Mouse (Mus musculus): ENCODE results near the gene Onecut1.

The Onecut1 gene

DNA sequence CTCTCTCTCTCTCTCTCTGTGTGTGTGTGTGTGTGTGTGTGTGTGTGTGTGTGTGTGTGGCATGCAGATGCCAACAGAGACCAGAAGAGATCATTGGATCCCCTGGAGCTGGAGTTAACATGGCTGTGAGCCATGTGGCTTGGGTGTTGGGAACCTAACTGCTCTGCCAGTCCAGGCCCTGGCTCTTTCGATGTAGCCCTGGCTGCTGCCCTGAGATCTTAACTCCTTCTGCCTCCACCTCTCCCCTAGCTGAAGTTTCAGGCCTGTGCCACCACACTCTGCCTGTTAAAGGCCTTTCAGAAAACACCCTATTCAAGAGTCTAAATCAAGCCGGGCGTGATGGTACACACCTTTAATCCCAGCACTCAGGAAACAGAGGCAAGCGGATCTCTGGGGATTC lies 49.7 kb downstream of the Onecut1 start:
- DNase-seq (ENCODE audit: low read depth, low spot score), result no peak

DNA sequence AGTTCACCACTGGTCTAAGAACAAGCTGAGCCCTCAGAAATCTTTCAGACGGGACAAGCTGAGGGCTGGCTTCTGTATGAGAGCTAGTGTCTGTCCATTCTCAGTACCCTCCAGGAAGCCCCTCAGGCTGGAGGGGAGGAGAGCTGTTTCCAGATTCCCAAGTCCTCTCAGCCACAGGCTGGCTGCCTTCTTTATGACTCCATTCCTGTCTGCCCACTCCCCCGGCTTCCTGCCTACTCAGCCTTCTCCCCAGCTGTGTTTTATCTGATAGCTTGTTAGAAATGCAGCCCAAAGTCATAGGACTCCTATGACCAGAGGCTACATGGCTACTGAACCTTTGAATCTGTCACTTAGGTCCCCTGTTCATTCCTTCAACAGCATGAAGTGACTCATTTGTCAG lies 50.2 kb downstream of the Onecut1 start:
- no peak for DNase-seq (ENCODE audit: low read depth, low spot score)

DNA sequence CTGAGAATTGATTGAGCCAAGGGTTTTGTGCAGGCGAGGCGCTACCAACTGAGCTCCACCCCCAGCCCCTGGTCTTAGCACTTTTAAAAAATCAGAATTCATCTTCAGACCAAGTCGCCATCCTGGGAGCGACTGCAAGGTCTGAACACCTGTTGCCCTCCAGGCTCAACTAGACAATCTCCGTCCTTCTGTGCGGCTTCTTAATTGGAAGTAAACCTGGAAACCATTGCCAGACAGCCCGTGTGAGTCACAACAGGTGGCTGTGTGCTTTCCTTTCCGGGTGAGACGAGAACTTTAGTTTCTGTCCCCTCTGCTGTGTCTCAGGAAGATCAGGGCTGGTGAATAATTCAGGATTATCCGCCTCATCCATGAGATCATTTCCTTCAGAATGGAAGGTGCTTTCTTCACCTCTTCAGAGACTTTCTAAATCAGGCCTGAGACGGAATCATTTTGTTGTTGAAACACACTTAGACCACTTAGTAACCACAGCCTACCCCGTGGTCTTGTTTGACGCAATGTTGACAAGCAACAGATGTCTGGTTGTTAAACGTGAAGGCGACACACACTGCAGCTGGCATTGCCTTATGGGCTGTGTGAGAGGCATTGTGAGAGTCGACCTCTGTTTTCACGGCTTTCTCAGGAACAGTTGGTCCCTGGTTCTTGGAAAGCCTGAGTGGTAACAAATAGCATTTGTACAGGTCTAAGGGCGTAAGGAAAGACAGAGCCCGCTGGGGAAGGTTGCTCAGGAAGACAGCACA lies 51.1 kb downstream of the Onecut1 start:
- no peak for DNase-seq (ENCODE audit: low read depth, low spot score)

DNA sequence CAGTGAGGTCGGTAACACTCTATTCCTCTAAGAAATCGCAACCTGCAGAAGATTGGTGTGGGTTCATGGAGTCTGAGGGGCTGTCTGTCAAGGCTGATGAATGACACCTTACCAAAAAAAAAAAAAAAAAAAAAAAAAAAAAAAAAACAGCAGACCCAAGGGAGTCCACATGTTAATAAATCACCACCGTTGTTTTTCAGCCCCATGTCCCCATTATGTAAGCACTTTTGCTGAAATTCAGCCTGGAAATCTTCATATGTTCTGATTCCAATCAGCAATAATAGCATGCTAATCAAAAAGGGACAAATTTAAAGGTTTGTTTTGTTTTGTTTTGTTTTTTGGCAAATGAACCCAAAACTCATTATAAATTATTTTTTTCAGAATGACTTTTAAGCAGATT lies 53.9 kb downstream of the Onecut1 start:
- DNase-seq (ENCODE audit: low read depth, low spot score), result no peak

DNA sequence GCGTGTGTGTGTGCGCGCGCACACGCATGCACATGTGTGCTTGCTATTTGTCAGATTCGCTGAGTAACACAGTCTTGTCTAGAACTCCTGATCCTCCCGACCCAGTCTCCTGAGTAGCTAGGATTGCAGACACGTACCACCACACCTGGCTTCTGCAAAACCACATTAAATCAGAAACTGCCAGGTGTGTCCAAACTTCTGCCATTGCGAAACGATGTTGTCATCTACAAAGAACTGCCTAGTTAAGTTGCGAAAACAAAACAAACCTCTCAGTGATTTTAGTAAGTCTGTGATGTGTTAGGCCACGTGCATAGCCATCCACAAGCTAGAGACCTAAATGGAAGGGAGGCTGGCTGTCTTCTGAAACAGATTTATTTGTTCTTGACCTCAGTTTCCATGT lies 58.7 kb downstream of the Onecut1 start:
- no peak for DNase-seq (ENCODE audit: low read depth, low spot score)

DNA sequence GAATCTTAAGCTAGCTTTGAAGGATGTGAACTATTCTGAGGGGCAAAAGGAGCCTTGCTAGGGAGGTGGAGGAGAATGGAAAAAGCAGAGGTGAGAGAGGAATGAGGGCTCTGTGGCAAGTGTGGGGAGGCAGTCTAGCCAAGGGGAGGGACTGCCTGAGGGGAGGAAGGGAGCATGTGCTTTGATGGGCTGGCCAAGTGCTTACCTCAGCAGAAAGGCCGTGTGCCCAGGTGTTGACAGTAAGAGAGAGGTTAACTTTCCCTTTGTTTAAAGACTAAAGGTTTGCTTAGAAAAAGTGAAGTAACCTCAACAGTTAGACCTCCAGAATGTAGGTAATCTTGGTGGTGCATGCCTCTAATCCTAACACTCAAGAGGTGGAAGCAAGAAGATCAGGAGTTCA lies 59.7 kb downstream of the Onecut1 start:
- DNase-seq (ENCODE audit: low read depth, low spot score), result no peak

DNA sequence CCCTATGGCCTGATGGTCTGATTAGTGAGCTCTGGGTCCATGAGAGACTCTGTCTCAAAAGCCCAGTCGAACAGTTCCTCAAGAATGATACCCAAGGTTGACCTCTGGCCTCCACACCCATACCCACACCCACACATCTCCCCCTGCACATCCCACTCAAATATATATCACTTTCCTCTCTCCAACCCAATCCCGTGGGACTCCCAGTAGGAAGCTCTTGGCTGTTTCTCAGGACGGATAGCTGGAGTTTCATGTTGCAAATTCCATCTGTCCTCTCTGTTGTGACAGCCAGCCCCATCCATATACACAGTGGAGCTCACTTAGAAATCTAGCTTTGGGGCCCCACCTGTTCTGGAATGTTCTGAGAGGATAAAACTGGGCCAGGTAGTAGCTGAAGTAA lies 61.2 kb downstream of the Onecut1 start:
- no peak for DNase-seq (ENCODE audit: low read depth, low spot score)

DNA sequence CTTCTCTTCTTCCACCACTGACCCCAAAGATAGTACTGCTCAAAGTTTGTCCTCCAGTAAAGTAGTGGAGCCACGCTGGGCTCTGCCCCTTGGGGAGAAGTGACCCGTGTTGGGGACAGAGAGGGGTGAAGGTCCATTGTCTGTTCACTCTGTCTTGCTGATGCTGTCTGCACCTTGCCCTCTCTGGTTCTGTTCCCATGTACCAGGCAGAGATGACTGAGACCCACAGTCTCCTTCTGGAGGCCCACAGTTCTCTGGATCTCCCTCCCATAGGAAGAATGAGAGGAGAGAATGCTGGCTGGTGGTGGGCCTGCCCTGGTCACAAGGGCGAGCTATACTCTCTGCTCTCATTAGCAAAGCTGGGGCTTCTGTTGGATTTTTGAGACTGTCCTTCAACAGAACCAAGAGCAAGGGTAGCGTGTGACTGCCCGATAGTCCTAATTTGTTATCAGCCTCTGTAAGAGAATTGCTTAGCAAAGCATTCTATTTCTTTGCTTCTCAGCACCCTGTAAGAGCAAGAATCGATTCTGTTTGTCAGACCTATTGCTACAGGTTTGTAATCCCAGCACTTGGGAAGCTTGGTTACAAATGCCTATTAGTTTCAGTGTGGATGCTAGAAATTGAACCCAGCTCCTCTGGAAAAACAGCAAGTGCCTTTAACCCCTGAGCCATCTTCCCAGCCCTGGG lies 61.7 kb downstream of the Onecut1 start:
- DNase-seq (ENCODE audit: low read depth, low spot score), result no peak

DNA sequence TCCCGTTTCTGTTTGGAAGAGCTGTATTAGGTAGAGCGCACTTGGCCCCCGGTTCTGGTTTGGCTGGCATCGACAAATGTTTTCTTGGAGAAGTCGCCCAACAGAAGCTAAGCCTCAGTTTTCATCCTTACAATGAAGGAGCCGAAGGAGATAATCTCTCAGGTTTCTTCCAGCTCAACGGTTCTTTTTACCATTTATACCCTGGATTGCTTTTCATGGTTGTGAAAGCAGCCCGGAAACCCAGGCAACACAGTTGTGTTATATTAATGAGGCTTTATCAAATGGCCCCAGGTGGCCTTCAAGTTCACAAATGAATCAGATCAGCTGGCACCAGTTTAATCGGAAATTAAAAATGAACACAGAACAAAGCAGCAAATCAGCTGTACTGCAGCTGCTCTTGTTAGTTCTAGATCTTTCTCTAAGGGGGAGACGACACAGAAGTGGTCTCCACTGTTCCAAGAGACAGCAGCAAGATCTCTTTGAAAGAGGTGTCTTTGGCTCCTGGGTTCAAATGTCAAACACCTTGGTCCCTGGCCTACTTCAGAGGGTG lies 63.6 kb downstream of the Onecut1 start:
- no peak for DNase-seq (ENCODE audit: low read depth, low spot score)

DNA sequence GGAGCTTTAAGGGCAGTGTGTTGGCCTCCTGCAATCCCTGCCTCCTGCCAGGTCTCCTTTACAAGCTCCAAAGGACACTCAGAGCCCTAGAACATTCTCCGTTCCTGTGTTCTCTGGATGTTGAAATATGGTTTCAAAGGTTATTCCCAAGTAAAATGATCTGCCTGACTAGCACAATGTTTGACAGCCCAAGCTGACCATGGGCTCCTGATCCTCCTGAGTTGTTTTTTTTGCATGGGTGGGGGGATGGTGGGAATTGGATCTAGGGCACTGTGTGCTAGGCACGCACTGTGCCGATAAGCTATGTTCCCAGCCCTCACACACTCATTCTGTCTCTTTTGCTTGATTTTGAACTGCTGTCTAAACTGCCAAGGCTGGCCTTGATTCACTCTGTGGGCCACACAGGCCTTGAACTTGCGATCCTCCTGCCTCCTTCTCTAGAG lies 68.3 kb downstream of the Onecut1 start:
- DNase-seq (ENCODE audit: low read depth, low spot score), result no peak

DNA sequence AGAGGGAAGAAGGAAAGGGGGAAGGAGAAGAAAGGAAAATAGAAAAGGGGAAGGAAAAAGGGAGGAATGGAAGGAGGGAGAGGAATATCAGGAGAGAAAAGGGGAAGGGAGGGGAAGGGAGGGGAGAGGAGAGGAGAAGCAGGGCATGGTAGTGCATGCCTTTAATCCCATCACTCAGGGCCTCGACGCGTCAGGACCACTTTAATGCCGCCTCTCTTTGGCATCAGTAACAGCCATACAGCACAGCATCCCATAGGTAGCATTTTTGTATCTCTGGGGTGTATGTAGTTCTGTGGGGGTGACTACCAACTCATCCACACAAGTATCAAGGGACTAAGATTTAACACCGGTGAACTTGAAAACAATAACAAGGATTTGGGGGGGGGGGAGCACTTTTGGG lies 68.9 kb downstream of the Onecut1 start:
- no peak for DNase-seq (ENCODE audit: low read depth, low spot score)

DNA sequence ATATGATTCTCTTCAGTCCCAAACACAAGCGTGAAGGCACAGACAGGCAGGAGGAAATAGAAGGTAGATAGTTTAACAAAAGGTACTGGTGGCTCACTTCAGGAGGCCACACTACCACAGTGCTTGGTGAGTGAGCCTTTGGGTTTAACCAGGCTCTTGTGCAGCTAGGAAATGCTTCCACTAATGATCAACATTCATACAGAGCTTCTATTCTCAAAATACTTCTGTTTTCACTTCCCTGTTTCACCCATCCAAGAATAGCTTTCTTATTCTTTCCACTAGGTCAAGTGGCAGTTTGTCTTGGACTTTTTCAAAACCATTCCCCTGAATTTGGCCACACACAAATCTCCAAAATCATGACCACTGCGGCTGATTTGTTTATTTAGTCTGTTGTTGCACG lies 73.6 kb downstream of the Onecut1 start:
- no peak for DNase-seq (ENCODE audit: low read depth, low spot score)

DNA sequence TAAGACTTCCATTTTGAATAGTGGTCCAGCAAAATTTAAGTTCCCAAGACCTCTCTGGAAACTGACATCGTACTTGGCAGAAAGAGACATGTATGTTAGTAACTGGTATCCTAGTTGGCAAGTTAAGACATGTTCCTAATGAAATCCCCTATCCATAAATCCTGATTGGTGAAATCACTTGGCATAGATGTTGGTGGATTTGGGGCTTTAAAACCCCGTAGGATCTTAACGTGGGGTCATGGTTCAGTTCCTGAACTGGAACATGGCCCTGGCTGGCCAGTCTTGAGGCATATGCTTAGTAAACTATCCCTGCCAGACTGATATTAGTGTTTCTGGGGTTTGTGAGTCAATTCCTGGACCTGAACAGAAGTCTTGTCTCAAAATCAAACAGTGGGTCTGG lies 76.0 kb downstream of the Onecut1 start:
- DNase-seq (ENCODE audit: low read depth, low spot score), result no peak

DNA sequence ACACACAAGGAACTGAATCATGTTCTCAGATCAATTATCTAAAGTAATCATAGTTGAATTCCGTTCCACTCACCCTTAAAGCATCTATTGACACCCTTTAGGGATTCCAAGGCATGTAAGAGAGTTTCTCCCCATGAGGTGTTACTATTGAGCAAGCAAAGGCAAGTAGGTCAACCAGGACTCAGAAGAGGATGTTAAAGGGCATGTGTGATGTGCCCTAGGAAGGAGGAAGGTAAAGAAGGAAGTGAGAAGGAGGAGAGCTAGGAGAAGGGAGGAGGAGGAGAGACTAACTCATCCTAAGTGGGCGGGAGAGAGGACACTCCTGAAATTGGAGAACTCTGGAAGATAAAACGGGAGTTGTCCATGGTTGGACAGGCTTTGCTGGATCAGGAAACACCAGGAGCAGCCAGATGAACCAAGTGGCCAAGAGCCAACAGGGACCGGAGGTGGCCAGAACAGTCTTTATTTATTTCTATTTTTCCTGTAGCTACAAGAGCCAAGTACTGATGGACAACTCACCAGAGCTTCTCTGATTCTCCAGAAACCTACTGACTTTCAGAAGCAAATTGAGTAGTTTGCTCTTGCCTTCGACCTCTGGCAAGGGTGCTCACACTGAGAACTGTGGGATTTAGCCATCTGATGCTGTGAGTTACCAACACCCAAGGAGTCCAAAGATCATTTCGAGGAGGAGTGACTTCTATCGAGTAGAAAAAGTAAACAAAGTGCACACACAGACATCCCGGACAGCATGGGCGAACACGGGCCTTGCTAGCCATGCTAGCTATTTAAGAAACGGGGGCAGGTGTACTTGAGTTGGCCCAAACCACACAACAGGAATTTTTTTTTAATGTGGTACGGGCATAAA lies 77.2 kb downstream of the Onecut1 start:
- DNase-seq (ENCODE audit: low read depth, low spot score), result no peak
